Mouse (Mus musculus) heart, adult 2 months (tissue): Measurements from ENCODE around the gene Cntd1. TPM values are rescaled to one million over a fixed set of nuclear protein-coding genes. Genes with fewer than 3 reads are reported as not detected.

Experiments used
- DNase-seq, 2 experiments: peaks; one replicate each; pipeline ENCODE4 v3.0.0; 2021
- H3K27ac ChIP-seq: fragments of 200-600 bp; 2 replicates; pipeline ENCODE4 v1.8.1; 2022
- H3K27me3 ChIP-seq: fragments of 200-500 bp; 2 replicates; pipeline ENCODE4 v1.6.1; 2012; ENCODE audit warnings: mild to moderate bottlenecking, low read length, inconsistent platforms, mixed read lengths; ENCODE audit not compliant: control insufficient read depth, insufficient read depth
- H3K36me3 ChIP-seq: fragments of 200-500 bp; 2 replicates; pipeline ENCODE4 v1.6.1; 2012; ENCODE audit warnings: low read length, inconsistent platforms; ENCODE audit not compliant: control insufficient read depth, insufficient read depth
- H3K4me1 ChIP-seq: fragments of 200-500 bp; 2 replicates; pipeline ENCODE4 v1.6.1; 2011; ENCODE audit warnings: low read length; ENCODE audit not compliant: control insufficient read depth, insufficient read depth
- H3K4me3 ChIP-seq: fragments of 200-600 bp; 2 replicates; pipeline ENCODE4 v1.8.1; 2022
- H3K79me2 ChIP-seq: fragments of 200-500 bp; replicated peaks from 2 replicates; pipeline ENCODE4 v1.6.1; 2012; ENCODE audit warnings: mild to moderate bottlenecking, inconsistent platforms, low read length, moderate library complexity, mixed read lengths; ENCODE audit not compliant: control insufficient read depth, insufficient read depth
- H3K9ac ChIP-seq: fragments of 200-500 bp; 2 replicates; pipeline ENCODE4 v1.6.1; 2012; ENCODE audit warnings: low read depth, mild to moderate bottlenecking, control low read depth, inconsistent platforms, low read length, mixed read lengths
- CTCF ChIP-seq: fragments of 200-600 bp; IDR thresholded peaks from 2 replicates; pipeline ENCODE4 v1.8.1; 2022; ENCODE audit warnings: antibody characterized with exemption, mild to moderate bottlenecking, moderate library complexity
- EP300 ChIP-seq: fragments of 200-500 bp; IDR thresholded peaks from 2 replicates; pipeline ENCODE4 v1.6.1; 2011; ENCODE audit warnings: low read depth, low read length, control low read depth; ENCODE audit not compliant: insufficient read depth
- POLR2A ChIP-seq: fragments of 200-500 bp; IDR thresholded peaks from 2 replicates; pipeline ENCODE4 v1.6.1; 2011; ENCODE audit warnings: mild to moderate bottlenecking, low read depth, low read length, control low read depth; ENCODE audit not compliant: insufficient read depth
- WGBS: fragments of 180-500 bp; shearing (Covaris S2); methylation state at CpG from one replicate; pipeline ENCODE4 v1.1.7; 2018; 5-methylcytosine and 5-hydroxymethylcytosine counted together
- intact Hi-C: fragments of 180-260 bp; cut with DNase I; formaldehyde crosslinking; loops from one replicate; pipeline ENCODE4 v1.15.1; 2025
- polyA plus RNA-seq: library from polyadenylated mRNA; depleted of rRNA; stranded (reverse); fragments of >200 nt; gene quantifications from 2 replicates; pipeline ENCODE4 v1.2.3, GENCODE M21; 2012
- total RNA-seq, 2 experiments: library from RNA; stranded (reverse); gene quantifications; 2 replicates each; pipeline ENCODE4 v1.2.3; 2021

Gene Cntd1
- total and polyA plus RNA-seq, 3 experiments, result 0.12 to 0.36 (median 0.23) TPM

DNA sequence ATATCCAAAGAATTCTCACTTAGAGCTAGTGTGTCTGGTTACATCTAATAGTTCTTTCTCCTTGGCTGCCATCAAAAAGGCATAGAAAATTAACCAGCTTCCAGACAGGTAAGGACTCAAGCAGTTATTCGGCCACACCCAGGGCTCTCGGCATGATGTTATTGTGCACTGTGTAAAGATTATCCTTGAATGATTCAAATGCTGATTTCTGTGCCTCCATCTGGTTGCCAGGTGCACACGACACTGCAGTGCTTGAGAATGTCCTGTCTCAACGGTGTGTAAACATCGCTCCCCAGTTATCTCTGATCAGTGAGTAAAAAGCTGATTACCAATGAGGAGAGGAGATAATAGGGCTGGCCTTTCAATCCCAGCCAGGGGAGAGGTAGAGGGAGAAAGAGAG is 28.9 kb downstream of the Cntd1 start:
- Histone ChIP-seq H3K27me3 (no peaks in the 10 kb centered on the region), H3K27ac (no peak overlapping the region), H3K79me2 (no peaks in the 10 kb centered on the region), H3K9ac (no peak overlapping the region), H3K36me3 (no peaks in the 10 kb centered on the region), H3K4me3 (no peak overlapping the region), H3K4me1 (no peaks in the 10 kb centered on the region)
- WGBS, result 34% methylated on average over 5 of the region's 5 CpGs
- TF ChIP-seq CTCF, result no peak
- TF ChIP-seq POLR2A, result no peak
- no peak for TF ChIP-seq EP300
- no peak for DNase-seq
- intact Hi-C loops, result loop anchor here (10.0 kb wide), 1 partner anchor 313 kb away; no protein-coding TSS in a partner anchor

DNA sequence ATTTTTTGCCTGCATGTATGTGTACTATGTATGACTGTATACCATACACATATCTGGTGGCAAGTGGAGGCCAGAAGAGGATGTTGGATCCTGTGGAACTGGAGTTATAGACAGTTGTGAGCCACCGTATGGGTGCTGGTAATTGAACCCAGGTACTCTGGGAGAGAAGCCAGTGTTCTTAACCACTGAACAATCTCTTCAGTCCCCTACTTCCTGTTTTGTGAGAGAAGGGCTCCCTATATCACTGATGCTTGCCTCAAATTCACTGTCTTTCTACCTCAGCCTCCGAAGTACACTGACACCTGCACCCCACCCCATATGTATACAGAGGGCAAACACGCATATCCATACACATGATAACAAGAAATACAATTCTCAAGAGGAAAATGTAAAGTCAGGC is 32.3 kb downstream of the Cntd1 start:
- no peak for TF ChIP-seq EP300
- no peak for TF ChIP-seq POLR2A
- no peak for TF ChIP-seq CTCF
- no peaks in the 10 kb centered on the region for H3K79me2 ChIP-seq
- intact Hi-C loops, result no loop called here
- H3K27ac ChIP-seq, result no peak overlapping the region
- H3K4me1 ChIP-seq, result no peaks in the 10 kb centered on the region
- no peaks in the 10 kb centered on the region for H3K27me3 ChIP-seq
- no peaks in the 10 kb centered on the region for H3K36me3 ChIP-seq
- no peak for DNase-seq
- H3K4me3 ChIP-seq, result no peak overlapping the region
- WGBS, result 74% methylated on average over 3 of the region's 3 CpGs
- no peak overlapping the region for H3K9ac ChIP-seq

DNA sequence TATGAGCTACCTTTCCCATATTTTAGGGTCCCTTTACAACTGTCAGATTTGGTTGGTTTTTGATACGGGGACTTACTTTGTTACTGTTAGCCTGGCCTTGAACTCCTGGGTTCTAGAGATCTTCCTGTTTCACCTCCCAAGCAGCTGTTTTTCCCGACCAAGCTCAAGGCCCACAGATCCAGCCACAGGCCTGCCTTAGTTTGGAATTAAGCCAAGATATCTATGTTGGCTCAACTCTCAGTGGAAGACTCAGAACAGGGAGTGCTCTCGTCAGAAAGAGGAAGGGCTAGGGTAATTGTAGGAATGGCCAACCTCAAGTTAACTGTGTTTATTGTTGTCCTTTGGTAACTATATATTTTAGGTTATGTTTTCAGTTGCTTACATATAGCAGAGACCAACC is 33.3 kb downstream of the Cntd1 start:
- Histone ChIP-seq H3K9ac (no peak overlapping the region), H3K27ac (no peak overlapping the region), H3K4me1 (0 out of 2 replicates have a peak, but pooled peaks cover 1% of the 10 kb centered on the region), H3K27me3 (no peaks in the 10 kb centered on the region), H3K79me2 (peaks cover 5% of the 10 kb centered on the region; the same call in 1 of the 2 replicates), H3K36me3 (no peaks in the 10 kb centered on the region), H3K4me3 (no peak overlapping the region)
- TF ChIP-seq EP300, result no peak
- no peak for TF ChIP-seq CTCF
- no peak for TF ChIP-seq POLR2A
- no peak for DNase-seq
- intact Hi-C loops, result no loop called here
- 15% methylated on average over 3 of the region's 3 CpGs for WGBS

DNA sequence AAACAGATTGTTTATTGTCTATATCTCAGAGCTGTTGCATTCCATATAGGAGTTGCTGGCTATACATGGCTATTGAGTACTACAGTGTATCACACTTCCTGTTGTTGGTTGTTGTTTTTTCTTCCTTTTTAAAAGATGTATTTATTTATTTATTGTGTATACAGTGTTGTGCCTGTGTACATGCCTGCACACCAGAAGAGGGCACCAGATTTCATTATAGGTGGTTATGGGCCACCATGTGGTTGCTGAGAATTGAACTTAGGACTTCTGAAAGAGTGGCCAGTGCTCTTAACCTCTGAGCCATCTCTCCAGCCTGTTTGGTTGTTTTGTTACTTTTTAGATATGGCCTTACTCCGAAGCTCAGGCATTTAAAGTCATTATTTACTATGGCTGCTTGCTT is 35.8 kb downstream of the Cntd1 start:
- Histone ChIP-seq H3K27ac (no peak overlapping the region), H3K4me1 (0 out of 2 replicates have a peak, but pooled peaks cover 1% of the 10 kb centered on the region), H3K27me3 (no peaks in the 10 kb centered on the region), H3K36me3 (no peaks in the 10 kb centered on the region), H3K9ac (no peak overlapping the region), H3K4me3 (no peak overlapping the region), H3K79me2 (peaks cover 5% of the 10 kb centered on the region)
- intact Hi-C loops, result no loop called here
- TF ChIP-seq CTCF (peak; percentile 19), POLR2A (no peak), EP300 (no peak)
- 97% methylated on average over 1 of the region's 1 CpGs for WGBS
- DNase-seq, result no peak

DNA sequence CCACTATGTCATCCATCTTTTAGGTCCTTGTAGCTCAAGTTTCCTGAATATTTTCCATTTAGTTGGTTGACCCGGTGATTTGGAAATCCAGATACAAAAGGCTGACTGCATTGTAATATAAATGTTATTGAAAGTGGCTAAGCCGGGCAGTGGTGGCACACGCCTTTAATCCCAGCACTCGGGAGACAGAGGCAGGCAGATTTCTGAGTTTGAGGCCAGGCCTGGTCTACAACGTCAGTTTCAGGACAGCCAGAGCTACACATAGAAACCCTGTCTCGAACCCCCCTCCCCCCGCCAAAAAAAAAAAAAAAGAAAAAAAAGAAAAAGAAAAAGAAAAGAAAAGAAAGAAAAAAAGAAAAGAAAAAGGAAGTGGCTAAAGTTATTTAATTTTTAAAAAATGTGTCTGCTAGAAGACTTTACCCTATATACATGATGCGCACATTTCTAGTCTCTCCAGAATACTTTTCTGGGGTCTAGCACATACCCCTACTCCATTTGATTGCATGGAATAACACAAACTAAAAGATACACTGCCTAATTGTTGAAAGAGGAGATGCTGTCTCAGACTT is 36.4 kb downstream of the Cntd1 start:
- peak overlapping the region; percentile 89 for H3K27ac ChIP-seq
- H3K36me3 ChIP-seq, result no peaks in the 10 kb centered on the region
- no peak overlapping the region; the same call in 1 of the 2 replicates for H3K9ac ChIP-seq
- TF ChIP-seq POLR2A (no peak), CTCF (no peak), EP300 (no peak)
- 82% methylated on average over 8 of the region's 8 CpGs for WGBS
- DNase-seq, result no peak
- H3K79me2 ChIP-seq, result peaks cover 5% of the 10 kb centered on the region
- H3K27me3 ChIP-seq, result no peaks in the 10 kb centered on the region
- intact Hi-C loops, result no loop called here
- peak overlapping the region; percentile 100 for H3K4me3 ChIP-seq
- 0 out of 2 replicates have a peak, but pooled peaks cover 1% of the 10 kb centered on the region for H3K4me1 ChIP-seq

DNA sequence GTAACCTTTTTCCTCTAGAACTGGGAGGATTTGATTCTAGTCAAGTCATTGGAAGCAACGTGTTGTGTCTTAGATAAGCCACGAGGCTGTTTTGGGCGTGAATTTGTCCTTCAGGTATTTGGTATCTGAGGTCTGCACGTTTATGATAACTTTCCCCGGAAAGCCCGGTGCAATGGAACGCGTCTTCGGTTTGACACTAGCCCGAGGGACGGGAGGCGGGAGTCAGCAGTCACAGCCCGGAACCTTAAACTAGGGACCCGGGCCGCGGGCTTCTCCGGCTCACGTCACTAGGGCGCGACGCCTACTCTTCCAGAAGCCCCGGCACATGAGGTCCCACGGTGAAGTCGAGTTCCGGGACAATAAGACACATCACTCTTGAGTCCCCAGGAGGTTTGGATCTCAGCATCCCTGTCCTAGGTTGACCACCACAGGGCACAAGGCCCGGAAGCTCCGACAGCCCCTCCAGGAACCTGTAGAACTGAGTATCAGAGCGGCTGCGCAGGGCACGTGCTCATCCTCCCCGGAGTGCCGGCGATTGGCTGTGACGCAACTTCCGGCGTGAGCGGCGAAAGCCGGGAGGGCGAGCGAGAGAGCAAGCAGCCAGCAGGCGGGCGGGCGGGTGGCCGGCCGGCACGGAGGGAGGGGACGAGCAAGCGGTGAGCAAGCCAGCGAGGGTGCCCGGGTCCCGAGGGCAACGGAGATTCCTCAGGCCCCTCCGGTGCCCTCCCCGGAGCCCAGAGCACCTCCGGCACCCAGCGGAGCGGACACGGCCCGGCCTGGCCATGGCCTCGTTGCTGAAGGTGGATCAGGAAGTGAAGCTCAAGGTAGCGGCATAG is 37.1 kb downstream of the Cntd1 start, which contains the start of gene Psme3:
TSS of gene Psme3 (plus strand) at position 549 of the 836 bp plus-strand sequence.
- Histone ChIP-seq H3K27me3 (no peaks in the 10 kb centered on the region), H3K4me3 (peak within 1 kb of the TSS; percentile 100), H3K4me1 (0 out of 2 replicates have a peak, but pooled peaks cover 1% of the 10 kb centered on the region), H3K36me3 (no peaks in the 10 kb centered on the region), H3K27ac (peak within 1 kb of the TSS; percentile 89), H3K9ac (peak within 1 kb of the TSS; percentile 88), H3K79me2 (peaks cover 5% of the 10 kb centered on the region)
- TF ChIP-seq POLR2A, result peak; percentile 63
- TF ChIP-seq CTCF, result peak; percentile 32
- TF ChIP-seq EP300, result peak; percentile 54; the same call in 1 of the 2 replicates
- under 1% methylated on average over 62 of the region's 62 CpGs for WGBS
- intact Hi-C loops, result no loop called here
- DNase-seq, result peak; percentile 95
